Mouse (Mus musculus) neural tube, embryonic 12.5 days (tissue): Measurements from ENCODE around the gene Il17rc. TPM values are rescaled to one million over a fixed set of nuclear protein-coding genes. Genes with fewer than 3 reads are reported as not detected.

ENCODE experiments used
- ATAC-seq: fragments of 200-750 bp; cut with Nextera tagmentation; 2 replicates; pipeline ENCODE4 v1.8.0; 2017; ENCODE audit warnings: low read depth, mild to moderate bottlenecking, moderate TSS enrichment, moderate library complexity; ENCODE audit not compliant: low FRiP score
- H3K27ac ChIP-seq: fragments of 300-500 bp; sonication (generic); 2 replicates; pipeline ENCODE4 v1.5.1; 2016
- H3K27me3 ChIP-seq: fragments of 300-500 bp; sonication (generic); replicated peaks from 2 replicates; pipeline ENCODE4 v1.6.1; 2016; ENCODE audit warnings: mild to moderate bottlenecking
- H3K36me3 ChIP-seq: fragments of 300-500 bp; sonication (generic); 2 replicates; pipeline ENCODE4 v1.6.1; 2016; ENCODE audit warnings: mild to moderate bottlenecking
- H3K4me1 ChIP-seq: fragments of 300-500 bp; sonication (generic); 2 replicates; pipeline ENCODE4 v1.6.1; 2016
- H3K4me2 ChIP-seq: fragments of 300-500 bp; sonication (generic); replicated peaks from 2 replicates; pipeline ENCODE4 v1.6.1; 2016; ENCODE audit warnings: mild to moderate bottlenecking
- H3K4me3 ChIP-seq: fragments of 300-500 bp; sonication (generic); 2 replicates; pipeline ENCODE4 v1.5.1; 2016
- H3K9ac ChIP-seq: fragments of 300-500 bp; sonication (generic); 2 replicates; pipeline ENCODE4 v1.6.1; 2016; ENCODE audit warnings: mild to moderate bottlenecking
- H3K9me3 ChIP-seq: fragments of 300-500 bp; sonication (generic); 2 replicates; pipeline ENCODE4 v1.6.1; 2016; ENCODE audit warnings: mild to moderate bottlenecking
- WGBS: fragments of 180-500 bp; shearing (Covaris S2); methylation state at CpG from one replicate; pipeline ENCODE4 v1.1.7; 2016; 5-methylcytosine and 5-hydroxymethylcytosine counted together
- polyA plus RNA-seq: library from polyadenylated mRNA; unstranded; fragments of >200 nt; fragmentation: Nextera tagmentation; extraction: Ambion mirVana; gene quantifications from 2 replicates; pipeline ENCODE4 v1.2.1, GENCODE M21; 2016

Gene Il17rc
- polyA plus RNA-seq, 1 experiment from 2014 or later, result 2.4 TPM

- Histone ChIP-seq H3K27me3 (peaks cover 10% of the 10 kb centered on the region), H3K9me3 (no peaks in the 10 kb centered on the region), H3K4me1 (peaks cover 8% of the 10 kb centered on the region), H3K4me3 (no peak overlapping the region), H3K36me3 (no peaks in the 10 kb centered on the region), H3K9ac (no peak overlapping the region), H3K4me2 (no peak overlapping the region), H3K27ac (no peak overlapping the region)
- 76% methylated on average over 1 of the region's 1 CpGs for WGBS
- no peak for ATAC-seq
These were observed 34.5 kb downstream of the Il17rc start for GRCm38 (mm10) chr6:113505689-113506088.

- no peak for ATAC-seq
- no peaks in the 10 kb centered on the region for H3K4me1 ChIP-seq
These were observed 35.9 kb downstream of the Il17rc start for GRCm38 (mm10) chr6:113507130-113507529.

GRCm38 (mm10) chr6:113508272-113508946 is 37.2 kb downstream of the Il17rc start:
- Histone ChIP-seq H3K9ac (no peak overlapping the region), H3K4me2 (no peak overlapping the region), H3K4me3 (no peak overlapping the region), H3K36me3 (peaks cover 11% of the 10 kb centered on the region), H3K9me3 (no peaks in the 10 kb centered on the region), H3K27ac (no peak overlapping the region), H3K27me3 (no peaks in the 10 kb centered on the region), H3K4me1 (no peaks in the 10 kb centered on the region)
- no peak for ATAC-seq
- WGBS, result 74% methylated on average over 7 of the region's 7 CpGs

More at GRCm38 (mm10) chr6:113507130-113507529, 35.9 kb downstream of the Il17rc start:
- Histone ChIP-seq H3K4me2 (no peak overlapping the region), H3K36me3 (no peaks in the 10 kb centered on the region), H3K4me3 (no peak overlapping the region), H3K27ac (no peak overlapping the region), H3K9me3 (no peaks in the 10 kb centered on the region), H3K27me3 (peaks cover 4% of the 10 kb centered on the region; the same call in 1 of the 2 replicates), H3K9ac (no peak overlapping the region)

- H3K4me3 ChIP-seq, result no peak overlapping the region
- H3K27me3 ChIP-seq, result no peaks in the 10 kb centered on the region
- H3K9me3 ChIP-seq, result no peaks in the 10 kb centered on the region
- H3K9ac ChIP-seq, result no peak overlapping the region
- H3K27ac ChIP-seq, result no peak overlapping the region
- no peak for ATAC-seq
- H3K4me2 ChIP-seq, result no peak overlapping the region
- H3K36me3 ChIP-seq, result peaks cover 16% of the 10 kb centered on the region
- H3K4me1 ChIP-seq, result no peaks in the 10 kb centered on the region
- WGBS, result 46% methylated on average over 5 of the region's 5 CpGs
These were observed 37.7 kb downstream of the Il17rc start for GRCm38 (mm10) chr6:113508947-113509280.

GRCm38 (mm10) chr6:113513944-113514343 is 42.7 kb downstream of the Il17rc start:
- Histone ChIP-seq H3K36me3 (peaks cover 66% of the 10 kb centered on the region), H3K9ac (no peak overlapping the region), H3K27ac (no peak overlapping the region), H3K27me3 (no peaks in the 10 kb centered on the region), H3K4me1 (no peaks in the 10 kb centered on the region), H3K9me3 (no peaks in the 10 kb centered on the region), H3K4me2 (no peak overlapping the region), H3K4me3 (no peak overlapping the region)
- WGBS, result 87% methylated on average over 6 of the region's 6 CpGs
- no peak for ATAC-seq

- Histone ChIP-seq H3K27me3 (no peaks in the 10 kb centered on the region), H3K9ac (no peak overlapping the region), H3K4me2 (no peak overlapping the region), H3K27ac (no peak overlapping the region), H3K4me1 (no peaks in the 10 kb centered on the region), H3K36me3 (peaks cover 73% of the 10 kb centered on the region), H3K4me3 (no peak overlapping the region), H3K9me3 (no peaks in the 10 kb centered on the region)
- ATAC-seq, result no peak
- WGBS, result 98% methylated on average over 3 of the region's 3 CpGs
These were observed 43.4 kb downstream of the Il17rc start for GRCm38 (mm10) chr6:113514600-113514999.

GRCm38 (mm10) chr6:113517434-113518080 is 46.3 kb downstream of the Il17rc start:
- no peak for ATAC-seq
- no peak overlapping the region for H3K27ac ChIP-seq
- WGBS, result 96% methylated on average over 8 of the region's 8 CpGs
- H3K4me1 ChIP-seq, result no peaks in the 10 kb centered on the region
- no peak overlapping the region for H3K4me3 ChIP-seq
- H3K9ac ChIP-seq, result no peak overlapping the region
- H3K4me2 ChIP-seq, result no peak overlapping the region
- H3K9me3 ChIP-seq, result no peaks in the 10 kb centered on the region
- no peaks in the 10 kb centered on the region for H3K27me3 ChIP-seq
- H3K36me3 ChIP-seq, result peaks cover 92% of the 10 kb centered on the region

- no peaks in the 10 kb centered on the region for H3K27me3 ChIP-seq
- no peaks in the 10 kb centered on the region for H3K9me3 ChIP-seq
- ATAC-seq, result no peak
- peaks cover 57% of the 10 kb centered on the region for H3K36me3 ChIP-seq
- no peak overlapping the region for H3K27ac ChIP-seq
- H3K9ac ChIP-seq, result no peak overlapping the region
- no peak overlapping the region for H3K4me3 ChIP-seq
- WGBS, result 95% methylated on average over 1 of the region's 1 CpGs
- no peaks in the 10 kb centered on the region for H3K4me1 ChIP-seq
- H3K4me2 ChIP-seq, result no peak overlapping the region
These were observed 51.1 kb downstream of the Il17rc start for GRCm38 (mm10) chr6:113522310-113522709.

GRCm38 (mm10) chr6:113523420-113523819 is 52.2 kb downstream of the Il17rc start:
- H3K36me3 ChIP-seq, result peaks cover 46% of the 10 kb centered on the region
- no peaks in the 10 kb centered on the region for H3K27me3 ChIP-seq
- no peak overlapping the region for H3K4me3 ChIP-seq
- H3K9me3 ChIP-seq, result no peaks in the 10 kb centered on the region
- H3K4me2 ChIP-seq, result no peak overlapping the region
- no peaks in the 10 kb centered on the region for H3K4me1 ChIP-seq
- no peak overlapping the region for H3K27ac ChIP-seq
- no peak overlapping the region for H3K9ac ChIP-seq
- 92% methylated on average over 8 of the region's 8 CpGs for WGBS
- no peak for ATAC-seq

- no peaks in the 10 kb centered on the region for H3K27me3 ChIP-seq
- peak within 1 kb of the TSS; percentile 69 for H3K4me3 ChIP-seq
- WGBS, result 1% methylated on average over 47 of the region's 47 CpGs
- 0 out of 2 replicates have a peak within 1 kb of the TSS, but pooled peaks have one; percentile 37 for H3K27ac ChIP-seq
- peaks cover 15% of the 10 kb centered on the region for H3K4me1 ChIP-seq
- H3K4me2 ChIP-seq, result peak within 1 kb of the TSS; percentile 68
- ATAC-seq, result peak; percentile 89
- peak within 1 kb of the TSS; percentile 62 for H3K9ac ChIP-seq
- H3K36me3 ChIP-seq, result 0 out of 2 replicates have a peak, but pooled peaks cover under 1% of the 10 kb centered on the region
- no peaks in the 10 kb centered on the region for H3K9me3 ChIP-seq
These were observed 60.0 kb downstream of the Il17rc start, which contains the start of the genes Emc3 and Fancd2 for GRCm38 (mm10) chr6:113530932-113531839. Gene Emc3 (minus strand): TSS chr6:113531652. Gene Fancd2 (plus strand): TSS chr6:113531682.

- Histone ChIP-seq H3K36me3 (0 out of 2 replicates have a peak, but pooled peaks cover 3% of the 10 kb centered on the region), H3K4me3 (peak overlapping the region; percentile 69), H3K9me3 (no peaks in the 10 kb centered on the region), H3K4me1 (peaks cover 15% of the 10 kb centered on the region), H3K4me2 (peak overlapping the region; percentile 68), H3K27me3 (no peaks in the 10 kb centered on the region), H3K27ac (no peak overlapping the region), H3K9ac (peak overlapping the region; percentile 62; the same call in 1 of the 2 replicates)
- no peak for ATAC-seq
- WGBS, result 5% methylated on average over 7 of the region's 7 CpGs
These were observed 60.7 kb downstream of the Il17rc start for GRCm38 (mm10) chr6:113531840-113532404.
